In the genomic region with DNA sequence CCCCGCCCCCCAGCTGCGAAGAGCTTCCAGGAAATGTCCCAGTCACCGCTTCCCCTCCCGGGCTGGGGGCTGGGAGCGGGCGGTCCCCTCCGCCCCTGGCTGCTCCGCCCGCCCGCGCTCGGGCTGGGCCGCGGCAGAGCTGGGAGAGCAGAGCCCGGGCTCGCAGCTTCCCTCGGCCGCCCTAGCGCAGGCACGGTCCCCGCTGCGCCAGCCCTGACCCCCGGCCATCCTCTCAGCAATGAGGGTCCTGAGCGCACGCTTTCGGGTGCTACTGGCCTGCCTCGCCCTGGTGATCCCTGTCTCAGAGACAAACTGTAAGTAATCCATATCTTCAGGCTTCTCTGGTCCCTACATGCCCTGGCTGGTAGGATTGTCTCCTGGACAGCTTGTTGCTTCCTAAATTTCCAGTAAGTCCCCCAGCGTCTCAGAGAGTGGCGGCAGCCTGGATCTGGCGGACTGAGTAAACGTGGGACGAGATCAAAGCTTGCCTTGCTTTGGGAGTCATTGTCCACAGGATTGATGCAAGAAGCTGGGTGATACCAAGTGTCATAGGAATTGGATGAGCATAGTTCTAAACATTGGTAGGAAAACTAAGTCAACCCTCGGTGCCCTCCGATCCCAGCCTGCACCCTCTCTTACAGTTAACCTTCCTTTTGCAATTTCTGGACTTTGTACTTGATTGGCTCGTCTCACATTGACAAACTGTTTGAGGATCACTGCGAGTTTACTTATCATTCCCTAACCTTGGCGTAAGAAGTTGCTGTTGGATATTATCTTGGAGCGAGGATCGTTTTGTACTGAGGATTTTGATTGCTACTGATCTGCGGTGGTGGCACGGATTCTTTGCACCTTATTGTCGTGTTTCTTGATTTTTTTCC, we compare ENCODE assay signal across 7 mouse cellular contexts. TPM values are rescaled to one million over a fixed set of nuclear protein-coding genes. Genes with fewer than 3 reads are reported as not detected.
DNase-seq lines count a peak whose midpoint lies in the region; ATAC-seq and TF ChIP-seq lines count a peak whose summit lies in the region.

Gene Pros1, plus strand, starts transcription at position 117 of the 878 bp plus-strand sequence.

- TF ChIP-seq POLR2A in small intestine, adult 2 months (IDR thresholded peaks at IDR 0.05; ENCODE audit: low read depth, low read length) = peak; percentile 69; the same call in 1 of the 2 replicates

- H3K4me2 ChIP-seq in intestine, embryonic 14.5 days (ENCODE audit: low read length) = peak within 1 kb of the TSS; percentile 88
- H3K4me2 ChIP-seq in limb, embryonic 11.5 days (ENCODE audit: low read depth, severe bottlenecking) = peak within 1 kb of the TSS; percentile 87
- H3K4me2 ChIP-seq in midbrain, embryonic 11.5 days = peak within 1 kb of the TSS; percentile 64

- no peaks in the 10 kb centered on the region for H3K4me1 ChIP-seq in intestine, embryonic 14.5 days (replicated peaks; ENCODE audit: control insufficient read depth, insufficient read depth, low read length)
- no peaks in the 10 kb centered on the region for H3K4me1 ChIP-seq in limb, embryonic 11.5 days (ENCODE audit: control insufficient read depth, insufficient read depth, low read length)
- H3K4me1 ChIP-seq in midbrain, embryonic 11.5 days (ENCODE audit: control insufficient read depth, insufficient read depth, low read length) = peaks cover 2% of the 10 kb centered on the region; the same call in 1 of the 2 replicates
- H3K4me1 ChIP-seq in small intestine, adult 2 months (ENCODE audit: control insufficient read depth, insufficient read depth, insufficient read length, low read length) = peaks cover 3% of the 10 kb centered on the region

- no peak for TF ChIP-seq CTCF in small intestine, adult 2 months (IDR thresholded peaks at IDR 0.05; ENCODE audit: extremely low read depth, insufficient read length, insufficient replicate concordance, low read depth, low read length)

- no peaks in the 10 kb centered on the region for H3K9me3 ChIP-seq in intestine, embryonic 14.5 days (ENCODE audit: control insufficient read depth, low read length)
- H3K9me3 ChIP-seq in limb, embryonic 11.5 days (ENCODE audit: control insufficient read depth, low read length) = no peaks in the 10 kb centered on the region
- no peaks in the 10 kb centered on the region for H3K9me3 ChIP-seq in midbrain, embryonic 11.5 days (ENCODE audit: control insufficient read depth, low read length)

- peak within 1 kb of the TSS; percentile 64 for H3K4me3 ChIP-seq in intestine, embryonic 14.5 days (ENCODE audit: low read depth, low read length)
- peak within 1 kb of the TSS; percentile 44 for H3K4me3 ChIP-seq in limb, embryonic 11.5 days (ENCODE audit: low read depth, low read length)
- H3K4me3 ChIP-seq in midbrain, embryonic 11.5 days (ENCODE audit: low read depth, low read length) = peak within 1 kb of the TSS; percentile 45
- peak within 1 kb of the TSS; percentile 89 for H3K4me3 ChIP-seq in small intestine, adult 2 months (ENCODE audit: low read depth, low read length)

- 4% methylated on average over 41 of the region's 42 CpGs for WGBS in intestine, embryonic 14.5 days
- 4% methylated on average over 40 of the region's 42 CpGs for WGBS in limb, embryonic 11.5 days
- WGBS in midbrain, embryonic 11.5 days = 5% methylated on average over 35 of the region's 42 CpGs
- 3% methylated on average over 42 of the region's 42 CpGs for WGBS in small intestine, adult 2 months

- H3K36me3 ChIP-seq in intestine, embryonic 14.5 days (ENCODE audit: control insufficient read depth, insufficient read depth, low read length) = no peaks in the 10 kb centered on the region
- H3K36me3 ChIP-seq in limb, embryonic 11.5 days (ENCODE audit: control insufficient read depth, insufficient read depth, low read length) = no peaks in the 10 kb centered on the region
- H3K36me3 ChIP-seq in midbrain, embryonic 11.5 days (ENCODE audit: control insufficient read depth, insufficient read depth, low read length) = no peaks in the 10 kb centered on the region
- H3K36me3 ChIP-seq in small intestine, adult 2 months (ENCODE audit: control insufficient read depth, insufficient read depth, low read length) = no peaks in the 10 kb centered on the region

- peak within 1 kb of the TSS; percentile 47; the same call in 1 of the 2 replicates for H3K27ac ChIP-seq in intestine, embryonic 14.5 days (ENCODE audit: low read depth)
- H3K27ac ChIP-seq in limb, embryonic 11.5 days (replicated peaks; ENCODE audit: low read depth, low read length) = no peak within 1 kb of the TSS; the same call in 1 of the 2 replicates
- no peak within 1 kb of the TSS for H3K27ac ChIP-seq in midbrain, embryonic 11.5 days (ENCODE audit: low read depth, low read length)
- peak within 1 kb of the TSS; percentile 54 for H3K27ac ChIP-seq in small intestine, adult 2 months (ENCODE audit: insufficient read depth, low read depth, low read length)

- ATAC-seq in common myeloid progenitor, adult 5-6 weeks (replicated peaks; ENCODE audit: low read depth, poor library complexity, severe bottlenecking) = peak; percentile 72
- ATAC-seq in intestine, embryonic 14.5 days (replicated peaks; ENCODE audit: low FRiP score, low TSS enrichment, low read depth) = peak; percentile 93
- ATAC-seq in limb, embryonic 11.5 days (ENCODE audit: insufficient number of reproducible peaks, low FRiP score, low TSS enrichment, low read depth) = peak; percentile 94
- ATAC-seq in midbrain, embryonic 11.5 days (ENCODE audit: low FRiP score) = peak; percentile 95

- H3K9ac ChIP-seq in intestine, embryonic 14.5 days (ENCODE audit: low read length) = peak within 1 kb of the TSS; percentile 68
- peak within 1 kb of the TSS; percentile 80 for H3K9ac ChIP-seq in limb, embryonic 11.5 days (ENCODE audit: low read length)
- H3K9ac ChIP-seq in midbrain, embryonic 11.5 days (ENCODE audit: low read length) = peak within 1 kb of the TSS; percentile 72

- peak; percentile 77 for DNase-seq in ZHBTc4 (ENCODE audit: low read depth, low spot score)
- peak; percentile 64 to 73 for DNase-seq in gastrocnemius, postnatal 4 days (ENCODE audit: low spot score in 2 of 2)
- DNase-seq in intestine, embryonic 14.5 days (ENCODE audit: low spot score) = peak; percentile 84
- DNase-seq in limb, embryonic 11.5 days (ENCODE audit: low spot score) = peak; percentile 73
- peak; percentile 96 for DNase-seq in midbrain, embryonic 11.5 days (ENCODE audit: low spot score, missing footprints)

- no peaks in the 10 kb centered on the region for H3K27me3 ChIP-seq in intestine, embryonic 14.5 days (replicated peaks; ENCODE audit: control insufficient read depth, insufficient read depth, low read length)
- H3K27me3 ChIP-seq in limb, embryonic 11.5 days (ENCODE audit: control insufficient read depth, insufficient read depth, low read length) = no peaks in the 10 kb centered on the region
- no peaks in the 10 kb centered on the region for H3K27me3 ChIP-seq in midbrain, embryonic 11.5 days (ENCODE audit: control insufficient read depth, insufficient read depth, low read length)
- H3K27me3 ChIP-seq in small intestine, adult 2 months (ENCODE audit: control insufficient read depth, insufficient read depth, low read length) = no peaks in the 10 kb centered on the region

RNA-seq across cellular contexts. Expression of gene Pros1, which starts in this region (rescaled TPM):
- total RNA-seq in common myeloid progenitor, adult 5-6 weeks (2017) = 6.8 and 8.1 TPM in 2 replicates
- 10 to 100 TPM; 29.9 to 35.4 TPM for total RNA-seq in gastrocnemius, postnatal 4 days (2021)
- polyA plus RNA-seq in intestine, embryonic 14.5 days (2014; fragmentation: Nextera tagmentation; extraction: Ambion mirVana) = 25.5 and 26.9 TPM in 2 replicates
- 16.6 and 17.3 TPM in 2 replicates for polyA plus RNA-seq in limb, embryonic 11.5 days (2014; fragmentation: Nextera tagmentation; extraction: Ambion mirVana)
- 19.5 and 23.0 TPM in 2 replicates for polyA plus RNA-seq in midbrain, embryonic 11.5 days (2014; fragmentation: Nextera tagmentation; extraction: Ambion mirVana)
- 1.9 and 2.4 TPM in 2 replicates for polyA plus RNA-seq in small intestine, adult 2 months (2012; rRNA removed)

Comparison
In these comparisons a context has a peak if more than half of its experiments do, and no peak if none do; other contexts are left out.
1. H3K27ac ChIP-seq: peak in intestine, embryonic 14.5 days (single experiment) and small intestine, adult 2 months (single experiment); none in limb, embryonic 11.5 days (single experiment) and midbrain, embryonic 11.5 days (single experiment).
2. Peak in every context shown above with its lines, with median percentiles within 50 percentile points of each other: DNase-seq, ATAC-seq, H3K4me2 ChIP-seq, H3K4me3 ChIP-seq and H3K9ac ChIP-seq.